In the genomic region with DNA sequence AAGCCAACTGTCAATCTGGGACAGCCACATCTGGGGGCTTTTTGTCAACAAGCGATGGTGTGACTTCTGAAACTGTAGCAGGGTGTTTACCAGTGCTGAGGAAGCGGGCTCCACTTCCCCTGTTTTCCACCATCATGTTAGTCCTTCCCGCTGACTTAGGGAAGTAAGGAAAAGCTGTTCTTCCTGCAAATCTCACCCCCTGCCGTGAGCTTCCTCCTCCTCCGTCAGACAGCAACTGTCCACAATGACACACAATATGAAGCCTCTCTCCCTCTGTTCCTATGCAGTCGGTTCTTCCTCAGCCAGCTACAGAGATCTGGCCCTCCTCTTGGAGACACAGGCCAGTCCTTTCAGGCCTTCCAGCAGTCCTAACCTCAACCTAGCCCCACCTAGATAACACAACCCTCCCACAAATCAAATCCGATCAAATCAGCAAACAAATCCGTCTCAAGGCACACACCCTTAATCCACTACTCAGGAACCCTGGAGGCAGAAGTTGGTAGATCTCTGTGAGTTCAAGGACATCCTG, we compare ENCODE assay signal across 24 mouse cellular contexts. TPM values are rescaled to one million over a fixed set of nuclear protein-coding genes. Genes with fewer than 3 reads are reported as not detected.
DNase-seq lines count a peak whose midpoint lies in the region; ATAC-seq and TF ChIP-seq lines count a peak whose summit lies in the region.
"Had no signal": no experiment of that assay in that cellular context is flagged by ENCODE, and none has a peak within 500 bp of the region (broad histone marks: within the 10 kb centered on the region; RNA-seq: fewer than 3 reads in every experiment).

No protein-coding gene starts in this region.

- H3K4me3 ChIP-seq in kidney, embryonic 15.5 days (replicated peaks) = no peak overlapping the region
- no peak overlapping the region for H3K4me3 ChIP-seq in ES-Bruce4 (ENCODE audit: low read depth, low read length)
- no peak overlapping the region for H3K4me3 ChIP-seq in embryonic facial prominence, embryonic 10.5 days
- H3K4me3 ChIP-seq: forebrain, embryonic 10.5 days; hindbrain, embryonic 10.5 days; limb, embryonic 10.5 days; liver, embryonic 13.5 days; lung, embryonic 15.5 days; myocyte had no signal

- no peak for TF ChIP-seq CTCF in ES-Bruce4 (IDR thresholded peaks at IDR 0.05; ENCODE audit: low read depth, low read length)

- no peak overlapping the region for H3K4me2 ChIP-seq in kidney, embryonic 15.5 days
- H3K4me2 ChIP-seq: liver, embryonic 13.5 days; lung, embryonic 15.5 days had no signal

- H3K36me3 ChIP-seq in kidney, embryonic 15.5 days = no peaks in the 10 kb centered on the region
- H3K36me3 ChIP-seq in ES-Bruce4 (ENCODE audit: control insufficient read depth, insufficient read depth, low read length, poor library complexity, severe bottlenecking) = no peaks in the 10 kb centered on the region
- peaks cover under 1% of the 10 kb centered on the region for H3K36me3 ChIP-seq in embryonic facial prominence, embryonic 10.5 days (replicated peaks)
- H3K36me3 ChIP-seq: forebrain, embryonic 10.5 days; hindbrain, embryonic 10.5 days; liver, embryonic 13.5 days; lung, embryonic 15.5 days had no signal

- TF ChIP-seq POLR2A in ES-Bruce4 (IDR thresholded peaks at IDR 0.05; ENCODE audit: insufficient read depth, low read length) = no peak

- no peaks in the 10 kb centered on the region for H3K9me3 ChIP-seq in kidney, embryonic 15.5 days (replicated peaks)
- H3K9me3 ChIP-seq in ES-Bruce4 (replicated peaks; ENCODE audit: control insufficient read depth, insufficient read depth, low read length, poor library complexity, severe bottlenecking) = no peaks in the 10 kb centered on the region
- H3K9me3 ChIP-seq in embryonic facial prominence, embryonic 10.5 days = no peaks in the 10 kb centered on the region
- H3K9me3 ChIP-seq: forebrain, embryonic 10.5 days; hindbrain, embryonic 10.5 days; limb, embryonic 10.5 days; liver, embryonic 13.5 days; lung, embryonic 15.5 days had no signal

- no peak for ATAC-seq in kidney, embryonic 15.5 days (replicated peaks; ENCODE audit: low FRiP score)
- peak; percentile 22 for ATAC-seq in megakaryocyte, adult 5-6 weeks (ENCODE audit: poor library complexity, severe bottlenecking)
- ATAC-seq: hindbrain, postnatal 0 days; Patski had no signal

- H3K4me1 ChIP-seq in kidney, embryonic 15.5 days = peaks cover 54% of the 10 kb centered on the region
- peaks cover 11% of the 10 kb centered on the region for H3K4me1 ChIP-seq in ES-Bruce4 (ENCODE audit: control insufficient read depth, insufficient read depth, low read length)
- H3K4me1 ChIP-seq in embryonic facial prominence, embryonic 10.5 days = peaks cover 36% of the 10 kb centered on the region

- no peak for TF ChIP-seq EP300 in ES-Bruce4 (IDR thresholded peaks at IDR 0.05; ENCODE audit: insufficient read depth, low read depth, low read length)

- DNase-seq in kidney, postnatal 25 days = no peak
- DNase-seq in ZHBTc4 (ENCODE audit: low read depth, low spot score) = peak; percentile 60
- no peak for DNase-seq in urinary bladder, adult 2 months (ENCODE audit: low spot score)
- no peak for DNase-seq in embryonic facial prominence, embryonic 10.5 days (ENCODE audit: low spot score)
- no peak for DNase-seq in lung, postnatal 10 days
- DNase-seq: B cell, adult 2 months; cerebellum, adult 18-20 months; cerebellum, postnatal 36 days; gastrocnemius, postnatal 14 days; kidney, postnatal 10 days; liver, embryonic 13.5 days; midbrain, embryonic 14.5 days; right cerebral cortex, postnatal 14 days; thymus, postnatal 36 days had no signal

- no peaks in the 10 kb centered on the region for H3K27me3 ChIP-seq in kidney, embryonic 15.5 days
- H3K27me3 ChIP-seq in ES-Bruce4 (ENCODE audit: control insufficient read depth, insufficient read depth, low read length, poor library complexity, severe bottlenecking) = no peaks in the 10 kb centered on the region
- no peaks in the 10 kb centered on the region for H3K27me3 ChIP-seq in embryonic facial prominence, embryonic 10.5 days (replicated peaks; ENCODE audit: low read depth, poor library complexity, severe bottlenecking)
- H3K27me3 ChIP-seq: lung, embryonic 15.5 days; Patski had no signal

- WGBS in kidney, embryonic 15.5 days = 75% methylated on average over 8 of the region's 8 CpGs
- 79% methylated on average over 8 of the region's 8 CpGs for WGBS in embryonic facial prominence, embryonic 10.5 days

- peak overlapping the region; percentile 83; the same call in 1 of the 2 replicates for H3K27ac ChIP-seq in kidney, embryonic 15.5 days
- peak overlapping the region; percentile 2 for H3K27ac ChIP-seq in ES-Bruce4 (ENCODE audit: insufficient read depth, low read length)
- H3K27ac ChIP-seq in embryonic facial prominence, embryonic 10.5 days (replicated peaks) = no peak overlapping the region
- H3K27ac ChIP-seq: forebrain, embryonic 10.5 days; hindbrain, embryonic 10.5 days; hindbrain, postnatal 0 days; limb, embryonic 10.5 days; liver, embryonic 13.5 days had no signal

- H3K9ac ChIP-seq in kidney, embryonic 15.5 days = no peak overlapping the region
- H3K9ac ChIP-seq in ES-Bruce4 (ENCODE audit: low read depth, poor library complexity, severe bottlenecking) = no peak overlapping the region
- H3K9ac ChIP-seq: liver, embryonic 13.5 days; lung, embryonic 15.5 days had no signal

RNA-seq across cellular contexts. Expression of gene Tns3, which starts 34.4 kb away (rescaled TPM):
- polyA plus RNA-seq in kidney, embryonic 15.5 days (2015; fragmentation: Nextera tagmentation; extraction: Ambion mirVana) = 25.7 and 27.7 TPM in 2 replicates
- polyA plus RNA-seq in ES-Bruce4 (2011; ENCODE audit: insufficient read depth, insufficient read length, low read depth, missing spikeins) = 45.7 and 46.2 TPM in 2 replicates
- 29.6 and 35.7 TPM in 2 replicates for total RNA-seq in megakaryocyte, adult 5-6 weeks (2015)
- 15.9 and 17.6 TPM in 2 replicates for total RNA-seq in megakaryocyte, adult 5-6 weeks (2017)
- polyA plus RNA-seq in urinary bladder, adult 2 months (2012; rRNA removed) = 22.3 and 32.9 TPM in 2 replicates
- polyA plus RNA-seq in embryonic facial prominence, embryonic 10.5 days (2016; fragmentation: Nextera tagmentation; extraction: Ambion mirVana) = 20.2 and 23.4 TPM in 2 replicates
